Mouse (Mus musculus) liver, embryonic 11.5 days (tissue): ENCODE data around the gene Creb5. TPM values are rescaled to one million over a fixed set of nuclear protein-coding genes. Genes with fewer than 3 reads are reported as not detected.

Experiments
- ATAC-seq: fragments of 200-750 bp; cut with Nextera tagmentation; replicated peaks from 2 replicates; pipeline ENCODE4 v1.8.0; 2017; ENCODE audit warnings: moderate number of reproducible peaks, mild to moderate bottlenecking, moderate TSS enrichment, moderate library complexity; ENCODE audit not compliant: low FRiP score
- DNase-seq: peaks from one replicate; pipeline ENCODE4 v3.0.0-alpha.2; 2017; ENCODE audit warnings: low spot score
- H3K27ac ChIP-seq: fragments of 300-500 bp; sonication (generic); 2 replicates; pipeline ENCODE4 v1.5.1; 2014; ENCODE audit warnings: mild to moderate bottlenecking, low read depth, low read length, control low read depth
- H3K27me3 ChIP-seq: fragments of 300-500 bp; sonication (generic); replicated peaks from 2 replicates; pipeline ENCODE4 v1.6.1; 2014; ENCODE audit warnings: low read length, mixed read lengths; ENCODE audit not compliant: control insufficient read depth, insufficient read depth
- H3K36me3 ChIP-seq: fragments of 300-500 bp; sonication (generic); 2 replicates; pipeline ENCODE4 v1.6.1; 2014; ENCODE audit warnings: mild to moderate bottlenecking, low read length, moderate library complexity, mixed read lengths; ENCODE audit not compliant: control insufficient read depth, insufficient read depth
- H3K4me1 ChIP-seq: fragments of 300-500 bp; sonication (generic); replicated peaks from 2 replicates; pipeline ENCODE4 v1.6.1; 2014; ENCODE audit warnings: low read length, mixed read lengths; ENCODE audit not compliant: control insufficient read depth, insufficient read depth
- H3K4me2 ChIP-seq: fragments of 300-500 bp; sonication (generic); 2 replicates; pipeline ENCODE4 v1.6.1; 2014; ENCODE audit warnings: mild to moderate bottlenecking, control low read depth, moderate library complexity
- H3K4me3 ChIP-seq: fragments of 300-500 bp; sonication (generic); 2 replicates; pipeline ENCODE4 v1.5.1; 2014; ENCODE audit warnings: low read depth, low read length, control low read depth
- H3K9ac ChIP-seq: fragments of 300-500 bp; sonication (generic); 2 replicates; pipeline ENCODE4 v1.6.1; 2014; ENCODE audit warnings: low read depth, low read length, control low read depth
- H3K9me3 ChIP-seq: fragments of 300-500 bp; sonication (generic); 2 replicates; pipeline ENCODE4 v1.6.1; 2016; ENCODE audit warnings: low read length, inconsistent platforms, mixed read lengths; ENCODE audit not compliant: control insufficient read depth
- WGBS: fragments of 180-500 bp; shearing (Covaris S2); extraction: QIAGEN DNeasy Blood & Tissue Kit; methylation state at CpG from one replicate; pipeline ENCODE4 v1.1.7; 2014; 5-methylcytosine and 5-hydroxymethylcytosine counted together
- polyA plus RNA-seq: library from polyadenylated mRNA; unstranded; fragments of >200 nt; fragmentation: Nextera tagmentation; extraction: Ambion mirVana; gene quantifications from 2 replicates; pipeline ENCODE4 v1.2.1, GENCODE M21; 2014

Gene Creb5
- polyA plus RNA-seq, 1 experiment from 2014 or later: 2.3 TPM

- H3K36me3 ChIP-seq: no peaks in the 10 kb centered on the region
- 74% methylated on average over 4 of the region's 4 CpGs for WGBS
- no peak overlapping the region for H3K4me3 ChIP-seq
- no peaks in the 10 kb centered on the region; the same call in 1 of the 2 replicates for H3K4me1 ChIP-seq
- ATAC-seq: no peak
- H3K27ac ChIP-seq: no peak overlapping the region
- DNase-seq: no peak
- H3K9me3 ChIP-seq: no peaks in the 10 kb centered on the region
- no peak overlapping the region for H3K9ac ChIP-seq
- no peak overlapping the region for H3K4me2 ChIP-seq
- H3K27me3 ChIP-seq: no peaks in the 10 kb centered on the region
These were observed 228.5 kb downstream of the Creb5 start for GRCm38 (mm10) chr6:53515611-53516010.

- Histone ChIP-seq H3K4me1 (no peaks in the 10 kb centered on the region; the same call in 1 of the 2 replicates), H3K9ac (no peak overlapping the region), H3K36me3 (no peaks in the 10 kb centered on the region), H3K4me3 (no peak overlapping the region), H3K4me2 (no peak overlapping the region), H3K9me3 (no peaks in the 10 kb centered on the region), H3K27ac (no peak overlapping the region), H3K27me3 (no peaks in the 10 kb centered on the region)
- DNase-seq (no peak), ATAC-seq (no peak)
- WGBS: 62% methylated on average over 5 of the region's 5 CpGs
These were observed 230.4 kb downstream of the Creb5 start for GRCm38 (mm10) chr6:53517371-53517945.

GRCm38 (mm10) chr6:53523743-53524497, 236.8 kb downstream of the Creb5 start:
- WGBS: 82% methylated on average over 13 of the region's 13 CpGs
- no peak overlapping the region for H3K4me3 ChIP-seq
- H3K27me3 ChIP-seq: no peaks in the 10 kb centered on the region
- DNase-seq (no peak), ATAC-seq (no peak)
- no peaks in the 10 kb centered on the region for H3K9me3 ChIP-seq
- no peak overlapping the region for H3K27ac ChIP-seq
- no peak overlapping the region for H3K4me2 ChIP-seq
- no peak overlapping the region for H3K9ac ChIP-seq
- H3K36me3 ChIP-seq: no peaks in the 10 kb centered on the region
- H3K4me1 ChIP-seq: no peaks in the 10 kb centered on the region

- ATAC-seq (no peak), DNase-seq (no peak)
- Histone ChIP-seq H3K27ac (no peak overlapping the region), H3K4me1 (no peaks in the 10 kb centered on the region), H3K4me2 (no peak overlapping the region), H3K4me3 (no peak overlapping the region), H3K9me3 (no peaks in the 10 kb centered on the region), H3K9ac (no peak overlapping the region), H3K36me3 (no peaks in the 10 kb centered on the region), H3K27me3 (no peaks in the 10 kb centered on the region)
- 79% methylated on average over 1 of the region's 1 CpGs for WGBS
These were observed 239.4 kb downstream of the Creb5 start for GRCm38 (mm10) chr6:53526460-53526859.

GRCm38 (mm10) chr6:53530742-53531141, 243.7 kb downstream of the Creb5 start:
- ATAC-seq (no peak), DNase-seq (no peak)
- no peak overlapping the region for H3K27ac ChIP-seq
- H3K9me3 ChIP-seq: no peaks in the 10 kb centered on the region
- 90% methylated on average over 8 of the region's 8 CpGs for WGBS
- H3K4me1 ChIP-seq: no peaks in the 10 kb centered on the region
- no peak overlapping the region for H3K4me2 ChIP-seq
- H3K9ac ChIP-seq: no peak overlapping the region
- no peaks in the 10 kb centered on the region for H3K27me3 ChIP-seq
- no peaks in the 10 kb centered on the region for H3K36me3 ChIP-seq
- H3K4me3 ChIP-seq: no peak overlapping the region

GRCm38 (mm10) chr6:53531461-53531860, 244.4 kb downstream of the Creb5 start:
- H3K9me3 ChIP-seq: no peaks in the 10 kb centered on the region
- H3K4me1 ChIP-seq: no peaks in the 10 kb centered on the region
- H3K4me3 ChIP-seq: no peak overlapping the region
- no peak overlapping the region for H3K9ac ChIP-seq
- H3K27ac ChIP-seq: no peak overlapping the region
- no peaks in the 10 kb centered on the region for H3K27me3 ChIP-seq
- no peak overlapping the region for H3K4me2 ChIP-seq
- DNase-seq (no peak), ATAC-seq (no peak)
- no peaks in the 10 kb centered on the region for H3K36me3 ChIP-seq
- WGBS: 85% methylated on average over 4 of the region's 4 CpGs

- H3K27me3 ChIP-seq: no peaks in the 10 kb centered on the region
- DNase-seq (no peak), ATAC-seq (no peak)
- H3K9ac ChIP-seq: no peak overlapping the region
- 86% methylated on average over 4 of the region's 4 CpGs for WGBS
- no peak overlapping the region for H3K27ac ChIP-seq
- H3K36me3 ChIP-seq: no peaks in the 10 kb centered on the region
- no peaks in the 10 kb centered on the region for H3K4me1 ChIP-seq
- no peak overlapping the region for H3K4me2 ChIP-seq
- H3K9me3 ChIP-seq: no peaks in the 10 kb centered on the region
- no peak overlapping the region for H3K4me3 ChIP-seq
These were observed 250.5 kb downstream of the Creb5 start for GRCm38 (mm10) chr6:53537530-53537929.

GRCm38 (mm10) chr6:53541798-53542197, 254.7 kb downstream of the Creb5 start:
- Histone ChIP-seq H3K9ac (no peak overlapping the region), H3K9me3 (no peaks in the 10 kb centered on the region), H3K36me3 (no peaks in the 10 kb centered on the region), H3K27ac (no peak overlapping the region), H3K4me3 (no peak overlapping the region), H3K27me3 (no peaks in the 10 kb centered on the region), H3K4me2 (no peak overlapping the region), H3K4me1 (no peaks in the 10 kb centered on the region)
- WGBS: 76% methylated on average over 5 of the region's 5 CpGs
- no peak for ATAC-seq
- DNase-seq: no peak

- Histone ChIP-seq H3K27me3 (no peaks in the 10 kb centered on the region), H3K4me3 (no peak overlapping the region), H3K4me2 (no peak overlapping the region), H3K36me3 (no peaks in the 10 kb centered on the region), H3K9me3 (no peaks in the 10 kb centered on the region), H3K27ac (no peak overlapping the region), H3K9ac (no peak overlapping the region), H3K4me1 (no peaks in the 10 kb centered on the region)
- 46% methylated on average over 2 of the region's 2 CpGs for WGBS
- ATAC-seq (no peak), DNase-seq (no peak)
These were observed 258.4 kb downstream of the Creb5 start for GRCm38 (mm10) chr6:53545483-53545900.
